In the genomic region with DNA sequence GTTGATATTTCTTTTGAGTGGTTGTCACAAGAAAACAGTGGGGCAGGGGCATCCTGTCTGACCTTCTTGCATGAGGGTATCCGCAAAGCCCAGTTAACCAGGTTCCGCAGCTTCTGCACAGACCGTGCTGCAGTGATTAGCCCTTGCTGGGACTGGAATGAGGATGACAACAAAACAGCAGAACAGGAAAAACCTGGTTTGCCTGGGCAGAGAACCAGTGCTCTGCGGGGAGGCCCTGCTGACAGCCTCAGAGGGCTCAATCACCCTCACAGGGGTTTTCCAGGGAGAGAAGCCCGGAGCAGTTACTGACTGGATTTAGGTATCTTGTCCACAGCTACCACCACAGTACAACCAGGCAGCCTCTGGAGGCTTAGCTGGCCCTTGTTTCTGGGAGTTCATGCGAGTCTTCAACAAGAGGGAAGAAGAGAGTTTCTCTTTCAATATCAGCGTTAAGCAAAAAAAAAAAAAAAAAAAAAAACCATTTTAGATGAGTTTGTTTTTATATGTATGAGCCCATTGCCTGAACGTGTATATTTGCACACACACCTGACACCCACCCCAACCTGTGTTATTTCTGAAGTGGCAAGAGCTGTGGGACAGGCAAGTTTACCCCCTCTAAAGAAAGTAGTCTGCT, we compare ENCODE assay signal across 1 mouse cellular context.
TF ChIP-seq lines count a peak whose summit lies in the region.

No protein-coding gene starts in this region.

TF ChIP-seq in MEL, 35 proteins besides CTCF, POLR2A, EP300 and RAD21 (continued from another document):
- TF ChIP-seq MYB (IDR thresholded peaks at IDR 0.05; ENCODE audit: low read depth, low read length): no peak
TF ChIP-seq in MEL: peak in this region for 1.
